Mouse (Mus musculus): Measurements from ENCODE around the gene Cacng7.

- TF ChIP-seq CTCF (IDR thresholded peaks at IDR 0.05; ENCODE audit: control insufficient read depth, insufficient read depth, insufficient read length) = no peak
- TF ChIP-seq USF1 (IDR thresholded peaks at IDR 0.05; ENCODE audit: low read depth) = no peak
- TF ChIP-seq MAX (IDR thresholded peaks at IDR 0.05) = no peak
- TF ChIP-seq FOSL1 (IDR thresholded peaks at IDR 0.05; ENCODE audit: insufficient read depth, low read length, poor library complexity, severe bottlenecking) = no peak
- no peak for TF ChIP-seq MYOG (IDR thresholded peaks at IDR 0.05; ENCODE audit: control insufficient read depth, extremely low read depth, insufficient read length)
These were observed 6.3 kb downstream of the Cacng7 start for GRCm38 (mm10) chr7:3339010-3339409.
